Mouse (Mus musculus) stomach, postnatal 0 days (tissue): ENCODE measurements around the gene Stox2.

Experiments used
- CTCF ChIP-seq: IDR thresholded peaks from 2 replicates; pipeline ENCODE4 v1.5.1; 2016; ENCODE audit warnings: antibody characterized with exemption, low read depth, mild to moderate bottlenecking, moderate library complexity
- EP300 ChIP-seq: optimal IDR thresholded peaks from 2 replicates; pipeline ENCODE3; 2016; ENCODE audit warnings: antibody characterized with exemption

GRCm38 (mm10) chr8:47268931-47269330 is 177.2 kb downstream of the Stox2 start:
- no peak for TF ChIP-seq CTCF
- TF ChIP-seq EP300 = no peak
